Mouse (Mus musculus) megakaryocyte, embryonic 14.5 days (primary cell): Measurements from ENCODE around the gene Slamf9.

Experiments
- FLI1 ChIP-seq: IDR thresholded peaks from 2 replicates; pipeline ENCODE4 v1.6.1; 2012; ENCODE audit warnings: low read length, inconsistent platforms, mixed read lengths
- GATA1 ChIP-seq: IDR thresholded peaks from 3 replicates; pipeline ENCODE4 v1.6.1; 2012; ENCODE audit warnings: mixed read lengths, low read length, inconsistent platforms, borderline replicate concordance

DNA sequence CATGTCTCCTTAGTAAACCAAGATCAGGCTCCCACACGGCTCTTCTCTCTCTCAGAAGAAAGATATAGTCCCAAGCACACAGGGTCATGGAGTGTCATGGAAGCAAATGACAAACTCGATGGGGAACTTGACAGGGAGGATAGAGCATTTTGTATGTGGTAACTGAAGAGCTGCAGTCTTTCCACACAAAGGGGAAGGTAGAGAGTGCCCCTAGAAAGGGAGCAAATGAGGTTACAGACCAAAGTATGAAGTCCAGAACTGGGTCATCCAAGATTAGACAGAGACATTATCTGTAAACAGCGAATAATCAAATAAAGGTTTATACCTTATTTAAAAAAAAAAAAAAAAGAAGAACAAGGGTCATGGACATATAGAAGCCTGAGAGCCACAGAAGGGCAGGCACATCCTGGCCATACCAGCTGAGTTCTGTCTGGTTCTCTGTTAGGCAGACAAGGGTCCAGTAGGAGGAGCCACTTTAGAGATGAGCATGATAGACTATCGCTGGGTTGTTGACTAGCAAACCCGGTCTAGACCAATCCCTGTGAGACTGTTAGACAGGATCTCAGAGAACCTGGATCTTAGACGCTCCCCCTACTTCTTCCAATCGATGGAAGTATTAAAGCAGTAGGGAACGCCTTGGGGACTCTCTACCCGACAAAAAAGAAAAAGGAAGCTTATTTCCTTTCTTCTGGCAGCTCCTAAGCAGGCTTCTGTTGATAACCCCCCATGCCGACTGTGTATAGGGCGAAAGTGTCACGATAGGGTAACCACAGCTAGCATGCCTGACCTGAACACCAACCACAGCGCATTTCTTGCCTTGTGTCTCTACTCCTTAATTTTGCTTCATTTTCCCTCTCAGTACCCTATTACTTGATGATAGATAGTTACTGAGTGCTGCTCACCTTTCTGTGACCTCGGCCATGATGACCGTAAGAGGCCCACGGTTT is 11.5 kb upstream of the Slamf9 start:
- TF ChIP-seq GATA1, result no peak
- TF ChIP-seq FLI1, result no peak
